Mouse (Mus musculus): Measurements from ENCODE around the gene Hipk4. TPM values are rescaled to one million over a fixed set of nuclear protein-coding genes. Genes with fewer than 3 reads are reported as not detected.

Hipk4 gene
- polyA plus RNA-seq, 2 experiments from 2014 or later = 0.28 TPM; not detected in 1

Other genes starting within 250 kb of the Hipk4 start
- gene Ltbp4, start 185.6 kb upstream of the Hipk4 start, polyA plus RNA-seq (2017; shearing (Covaris generic)) = 1 to 10 TPM in 1 of 2 experiments, under 1 TPM in 1; 0.77 to 2.0 TPM
- gene Shkbp1, start 167.2 kb upstream of the Hipk4 start, polyA plus RNA-seq (2017; shearing (Covaris generic)) = 10 to 100 TPM; 49.2 to 76.0 TPM
- gene Gm20479, start 165.8 kb upstream of the Hipk4 start, polyA plus RNA-seq (2017; shearing (Covaris generic)) = not detected
- gene Sptbn4, start 75.6 kb upstream of the Hipk4 start, polyA plus RNA-seq (2017; shearing (Covaris generic)) = under 1 TPM; 0.28 to 0.32 TPM
- 10 to 100 TPM; 14.1 to 19.9 TPM for gene Blvrb, start 75.3 kb upstream of the Hipk4 start, polyA plus RNA-seq (2017; shearing (Covaris generic))
- gene Sertad3, start 49.5 kb upstream of the Hipk4 start, polyA plus RNA-seq (2017; shearing (Covaris generic)) = 10 to 100 TPM; 50.9 to 60.1 TPM
- gene Sertad1, start 36.4 kb upstream of the Hipk4 start, polyA plus RNA-seq (2017; shearing (Covaris generic)) = 10 to 100 TPM; 46.0 to 51.9 TPM
- gene Prx, start 23.9 kb upstream of the Hipk4 start, polyA plus RNA-seq (2017; shearing (Covaris generic)) = under 1 TPM; 0.22 to 0.62 TPM
- 100 to 1,000 TPM; 191 to 306 TPM for gene Pld3, start 30.0 kb downstream of the Hipk4 start, polyA plus RNA-seq (2017; shearing (Covaris generic))
- 10 to 100 TPM; 15.0 to 25.3 TPM for gene 2310022A10Rik, start 30.0 kb downstream of the Hipk4 start, polyA plus RNA-seq (2017; shearing (Covaris generic))
- gene Akt2, start 68.3 kb downstream of the Hipk4 start, polyA plus RNA-seq (2017; shearing (Covaris generic)) = 10 to 100 TPM; 39.2 to 57.3 TPM
- not detected for gene Ttc9b, start 130.6 kb downstream of the Hipk4 start, polyA plus RNA-seq (2017; shearing (Covaris generic))
- 1 to 10 TPM in 1 of 2 experiments, under 1 TPM in 1; 0.76 to 1.5 TPM for gene Map3k10, start 151.3 kb downstream of the Hipk4 start, polyA plus RNA-seq (2017; shearing (Covaris generic))
- gene Zfp607b, start 166.1 kb downstream of the Hipk4 start, polyA plus RNA-seq (2017; shearing (Covaris generic)) = 1 to 10 TPM; 3.0 to 3.6 TPM
- gene Zfp60, start 208.1 kb downstream of the Hipk4 start, polyA plus RNA-seq (2017; shearing (Covaris generic)) = 10 to 100 TPM; 11.7 to 19.1 TPM